Mouse (Mus musculus): ENCODE results near the gene Xpo5. TPM values are rescaled to one million over a fixed set of nuclear protein-coding genes. Genes with fewer than 3 reads are reported as not detected.

The Xpo5 gene
- polyA plus RNA-seq (2015; fragmentation: Nextera tagmentation; extraction: Ambion mirVana) = 38.2 and 38.9 TPM in 2 replicates

- under 1% methylated on average over 64 of the region's 66 CpGs for WGBS
- Histone ChIP-seq H3K27me3 (no peaks in the 10 kb centered on the region), H3K9ac (peak within 1 kb of the TSS; percentile 82)
Observed at GRCm38 (mm10) chr17:46202421-46203071, at the start of gene Xpo5, which contains the start of gene Polh. Xpo5 (plus strand) TSS chr17:46202782. Polh (minus strand) TSS chr17:46202645.

GRCm38 (mm10) chr17:46152847-46153782 is 49.5 kb upstream of the Xpo5 start, which contains the start of gene Mad2l1bp:
Mad2l1bp (minus strand) TSS chr17:46153553.
- Histone ChIP-seq H3K9ac (peak within 1 kb of the TSS; percentile 81), H3K4me3 (peak within 1 kb of the TSS; percentile 61), H3K27ac (peak within 1 kb of the TSS; percentile 61; the same call in 1 of the 2 replicates), H3K36me3 (peaks cover 8% of the 10 kb centered on the region), H3K4me2 (peak within 1 kb of the TSS; percentile 81), H3K27me3 (no peaks in the 10 kb centered on the region), H3K4me1 (replicated peaks) (peaks cover 17% of the 10 kb centered on the region), H3K9me3 (no peaks in the 10 kb centered on the region)
- ATAC-seq (ENCODE audit: low FRiP score) = peak; percentile 90
- 8% methylated on average over 33 of the region's 33 CpGs for WGBS

More at GRCm38 (mm10) chr17:46202421-46203071, at the start of gene Xpo5, which contains the start of gene Polh:
- Histone ChIP-seq H3K4me3 (peak within 1 kb of the TSS; percentile 96), H3K36me3 (peaks cover 45% of the 10 kb centered on the region), H3K4me2 (peak within 1 kb of the TSS; percentile 86), H3K27ac (peak within 1 kb of the TSS; percentile 85), H3K4me1 (replicated peaks) (peaks cover 41% of the 10 kb centered on the region), H3K9me3 (no peaks in the 10 kb centered on the region)
- peak; percentile 96 for ATAC-seq (ENCODE audit: low FRiP score)

- Histone ChIP-seq H3K9me3 (no peaks in the 10 kb centered on the region), H3K4me3 (no peak overlapping the region), H3K27ac (no peak overlapping the region), H3K27me3 (no peaks in the 10 kb centered on the region), H3K4me1 (replicated peaks) (peaks cover 17% of the 10 kb centered on the region), H3K9ac (no peak overlapping the region), H3K4me2 (no peak overlapping the region), H3K36me3 (no peaks in the 10 kb centered on the region)
- ATAC-seq (ENCODE audit: low FRiP score) = no peak
- 96% methylated on average over 3 of the region's 3 CpGs for WGBS
Observed at GRCm38 (mm10) chr17:46154336-46154735, 48.2 kb upstream of the Xpo5 start.

- H3K4me3 ChIP-seq = no peak overlapping the region
- WGBS = 90% methylated on average over 5 of the region's 5 CpGs
Observed at GRCm38 (mm10) chr17:46156680-46157079, 45.9 kb upstream of the Xpo5 start.

GRCm38 (mm10) chr17:46157131-46157530 is 45.5 kb upstream of the Xpo5 start:
- no peak for ATAC-seq (ENCODE audit: low FRiP score)
- H3K27ac ChIP-seq = no peak overlapping the region
- no peaks in the 10 kb centered on the region for H3K36me3 ChIP-seq
- WGBS = 89% methylated on average over 8 of the region's 8 CpGs
- no peaks in the 10 kb centered on the region for H3K27me3 ChIP-seq
- H3K9me3 ChIP-seq = no peaks in the 10 kb centered on the region
- H3K9ac ChIP-seq = no peak overlapping the region
- H3K4me1 ChIP-seq (replicated peaks) = peaks cover 23% of the 10 kb centered on the region
- H3K4me3 ChIP-seq = no peak overlapping the region
- no peak overlapping the region for H3K4me2 ChIP-seq

More at GRCm38 (mm10) chr17:46156680-46157079, 45.9 kb upstream of the Xpo5 start:
- no peak for ATAC-seq (ENCODE audit: low FRiP score)
- no peaks in the 10 kb centered on the region for H3K36me3 ChIP-seq
- H3K4me1 ChIP-seq (replicated peaks) = peaks cover 23% of the 10 kb centered on the region
- no peak overlapping the region for H3K27ac ChIP-seq
- no peaks in the 10 kb centered on the region for H3K27me3 ChIP-seq
- no peak overlapping the region for H3K4me2 ChIP-seq
- no peak overlapping the region for H3K9ac ChIP-seq
- H3K9me3 ChIP-seq = no peaks in the 10 kb centered on the region

- 61% methylated on average over 2 of the region's 2 CpGs for WGBS
- ATAC-seq (ENCODE audit: low FRiP score) = no peak
- H3K4me2 ChIP-seq = no peak overlapping the region; the same call in 1 of the 2 replicates
- peaks cover 10% of the 10 kb centered on the region for H3K36me3 ChIP-seq
- 0 out of 2 replicates have a peak overlapping the region, but pooled peaks have one; percentile 56 for H3K9ac ChIP-seq
- no peak overlapping the region for H3K27ac ChIP-seq
- H3K4me1 ChIP-seq (replicated peaks) = peaks cover 27% of the 10 kb centered on the region
- no peak overlapping the region for H3K4me3 ChIP-seq
- H3K27me3 ChIP-seq = no peaks in the 10 kb centered on the region
- no peaks in the 10 kb centered on the region for H3K9me3 ChIP-seq
Observed at GRCm38 (mm10) chr17:46159236-46159635, 43.3 kb upstream of the Xpo5 start.

GRCm38 (mm10) chr17:46160090-46160662 is 42.4 kb upstream of the Xpo5 start:
- ATAC-seq (ENCODE audit: low FRiP score) = peak; percentile 69
- peaks cover 20% of the 10 kb centered on the region for H3K36me3 ChIP-seq
- peak overlapping the region; percentile 78 for H3K4me3 ChIP-seq
- H3K4me2 ChIP-seq = peak overlapping the region; percentile 78
- H3K27me3 ChIP-seq = no peaks in the 10 kb centered on the region
- H3K9ac ChIP-seq = peak overlapping the region; percentile 56
- H3K4me1 ChIP-seq (replicated peaks) = peaks cover 27% of the 10 kb centered on the region
- H3K27ac ChIP-seq = peak overlapping the region; percentile 80
- no peaks in the 10 kb centered on the region for H3K9me3 ChIP-seq
- WGBS = 0% methylated on average over 16 of the region's 16 CpGs

- ATAC-seq (ENCODE audit: low FRiP score) = peak; percentile 96
- Histone ChIP-seq H3K4me1 (replicated peaks) (peaks cover 27% of the 10 kb centered on the region), H3K4me3 (peak within 1 kb of the TSS; percentile 78), H3K27me3 (no peaks in the 10 kb centered on the region), H3K27ac (peak within 1 kb of the TSS; percentile 83), H3K36me3 (peaks cover 25% of the 10 kb centered on the region), H3K9ac (peak within 1 kb of the TSS; percentile 92), H3K9me3 (no peaks in the 10 kb centered on the region), H3K4me2 (peak within 1 kb of the TSS; percentile 78)
- under 1% methylated on average over 23 of the region's 23 CpGs for WGBS
Observed at GRCm38 (mm10) chr17:46160686-46161085, 41.9 kb upstream of the Xpo5 start, which contains the start of gene Gtpbp2. Gtpbp2 (plus strand) TSS chr17:46161032.

- Histone ChIP-seq H3K27ac (peak overlapping the region; percentile 83), H3K4me2 (peak overlapping the region; percentile 78), H3K27me3 (no peaks in the 10 kb centered on the region), H3K36me3 (peaks cover 30% of the 10 kb centered on the region), H3K4me3 (peak overlapping the region; percentile 78), H3K4me1 (replicated peaks) (peaks cover 27% of the 10 kb centered on the region), H3K9ac (peak overlapping the region; percentile 92), H3K9me3 (no peaks in the 10 kb centered on the region)
- peak; percentile 63 for ATAC-seq (ENCODE audit: low FRiP score)
- 0% methylated on average over 19 of the region's 19 CpGs for WGBS
Observed at GRCm38 (mm10) chr17:46161179-46161578, 41.4 kb upstream of the Xpo5 start.

- H3K4me3 ChIP-seq = peak overlapping the region; percentile 78
- WGBS = 51% methylated on average over 9 of the region's 9 CpGs
- H3K9me3 ChIP-seq = no peaks in the 10 kb centered on the region
- H3K27ac ChIP-seq = peak overlapping the region; percentile 83; the same call in 1 of the 2 replicates
- no peak for ATAC-seq (ENCODE audit: low FRiP score)
- no peaks in the 10 kb centered on the region for H3K27me3 ChIP-seq
- peak overlapping the region; percentile 92 for H3K9ac ChIP-seq
- peak overlapping the region; percentile 78 for H3K4me2 ChIP-seq
- H3K4me1 ChIP-seq (replicated peaks) = peaks cover 27% of the 10 kb centered on the region
- H3K36me3 ChIP-seq = peaks cover 35% of the 10 kb centered on the region
Observed at GRCm38 (mm10) chr17:46161710-46162109, 40.9 kb upstream of the Xpo5 start.

- no peak overlapping the region for H3K27ac ChIP-seq
- H3K27me3 ChIP-seq = no peaks in the 10 kb centered on the region
- peak overlapping the region; percentile 78 for H3K4me2 ChIP-seq
- H3K9ac ChIP-seq = no peak overlapping the region
- ATAC-seq (ENCODE audit: low FRiP score) = no peak
- H3K9me3 ChIP-seq = no peaks in the 10 kb centered on the region
- H3K4me3 ChIP-seq = 0 out of 2 replicates have a peak overlapping the region, but pooled peaks have one; percentile 78
- WGBS = 91% methylated on average over 7 of the region's 7 CpGs
- H3K36me3 ChIP-seq = peaks cover 43% of the 10 kb centered on the region
- H3K4me1 ChIP-seq (replicated peaks) = peaks cover 27% of the 10 kb centered on the region
Observed at GRCm38 (mm10) chr17:46162551-46162950, 40.0 kb upstream of the Xpo5 start.
